Mouse (Mus musculus) embryonic facial prominence, embryonic 13.5 days (tissue): ENCODE data around the gene Baz2a. TPM values are rescaled to one million over a fixed set of nuclear protein-coding genes. Genes with fewer than 3 reads are reported as not detected.
A peak's percentile ranks its signal among the peaks of the same experiment; 100 is the strongest.

Experiments
- ATAC-seq: fragments of 200-750 bp; cut with Nextera tagmentation; 2 replicates; pipeline ENCODE4 v1.8.0; 2017; ENCODE audit warnings: low read depth; ENCODE audit not compliant: insufficient number of reproducible peaks, insufficient read depth, low FRiP score, low TSS enrichment
- H3K27ac ChIP-seq: fragments of 300-500 bp; sonication (generic); 2 replicates; pipeline ENCODE4 v1.5.1; 2015; ENCODE audit warnings: moderate library complexity, mild to moderate bottlenecking, inconsistent platforms
- H3K27me3 ChIP-seq: fragments of 300-500 bp; sonication (generic); 2 replicates; pipeline ENCODE4 v1.6.1; 2015; ENCODE audit warnings: mild to moderate bottlenecking, inconsistent platforms
- H3K36me3 ChIP-seq: fragments of 300-500 bp; sonication (generic); 2 replicates; pipeline ENCODE4 v1.6.1; 2015; ENCODE audit warnings: mild to moderate bottlenecking, inconsistent platforms
- H3K4me1 ChIP-seq: fragments of 300-500 bp; sonication (generic); 2 replicates; pipeline ENCODE4 v1.6.1; 2015; ENCODE audit warnings: inconsistent platforms
- H3K4me2 ChIP-seq: fragments of 300-500 bp; sonication (generic); 2 replicates; pipeline ENCODE4 v1.6.1; 2015; ENCODE audit warnings: moderate library complexity, mild to moderate bottlenecking, inconsistent platforms
- H3K4me3 ChIP-seq: fragments of 300-500 bp; sonication (generic); 2 replicates; pipeline ENCODE4 v1.5.1; 2015; ENCODE audit warnings: mild to moderate bottlenecking, inconsistent platforms
- H3K9ac ChIP-seq: fragments of 300-500 bp; sonication (generic); 2 replicates; pipeline ENCODE4 v1.6.1; 2015; ENCODE audit warnings: mild to moderate bottlenecking, inconsistent platforms
- H3K9me3 ChIP-seq: fragments of 300-500 bp; sonication (generic); 2 replicates; pipeline ENCODE4 v1.6.1; 2016; ENCODE audit warnings: inconsistent platforms
- WGBS: fragments of 180-500 bp; shearing (Covaris S2); methylation state at CpG from one replicate; pipeline ENCODE4 v1.1.7; 2015; ENCODE audit warnings: mixed read lengths; 5-methylcytosine and 5-hydroxymethylcytosine counted together
- polyA plus RNA-seq: library from polyadenylated mRNA; unstranded; fragments of >200 nt; fragmentation: Nextera tagmentation; extraction: Ambion mirVana; gene quantifications from 2 replicates; pipeline ENCODE4 v1.2.1, GENCODE M21; 2015

Gene Baz2a
- polyA plus RNA-seq, 1 experiment from 2014 or later = 11.4 TPM

- peak overlapping the region; percentile 40 for H3K27ac ChIP-seq
- peaks cover 58% of the 10 kb centered on the region for H3K4me1 ChIP-seq
- H3K4me2 ChIP-seq = peak overlapping the region; percentile 92
- H3K9ac ChIP-seq = no peak overlapping the region
- WGBS = 11% methylated on average over 19 of the region's 19 CpGs
- H3K36me3 ChIP-seq = peaks cover 11% of the 10 kb centered on the region
- peak overlapping the region; percentile 74 for H3K4me3 ChIP-seq
- no peaks in the 10 kb centered on the region for H3K9me3 ChIP-seq
- peak; percentile 48; the same call in 1 of the 2 replicates for ATAC-seq
- H3K27me3 ChIP-seq = no peaks in the 10 kb centered on the region
Observed at GRCm38 (mm10) chr10:128094340-128094968, 3.1 kb downstream of the Baz2a start.

- Histone ChIP-seq H3K9me3 (no peaks in the 10 kb centered on the region), H3K9ac (no peak overlapping the region), H3K4me1 (peaks cover 58% of the 10 kb centered on the region), H3K4me2 (peak overlapping the region; percentile 92), H3K36me3 (peaks cover 4% of the 10 kb centered on the region), H3K4me3 (peak overlapping the region; percentile 74), H3K27ac (peak overlapping the region; percentile 40; the same call in 1 of the 2 replicates), H3K27me3 (no peaks in the 10 kb centered on the region)
- 21% methylated on average over 9 of the region's 9 CpGs for WGBS
- ATAC-seq = no peak
Observed at GRCm38 (mm10) chr10:128095003-128095636, 3.7 kb downstream of the Baz2a start.

- no peak for ATAC-seq
- H3K4me3 ChIP-seq = peak overlapping the region; percentile 100
- peak overlapping the region; percentile 81 for H3K4me2 ChIP-seq
- no peak overlapping the region for H3K27ac ChIP-seq
- peaks cover 50% of the 10 kb centered on the region for H3K4me1 ChIP-seq
- WGBS = 19% methylated on average over 4 of the region's 4 CpGs
- H3K27me3 ChIP-seq = no peaks in the 10 kb centered on the region
- H3K36me3 ChIP-seq = no peaks in the 10 kb centered on the region
- H3K9ac ChIP-seq = no peak overlapping the region
- no peaks in the 10 kb centered on the region for H3K9me3 ChIP-seq
Observed at GRCm38 (mm10) chr10:128096313-128096692, 4.9 kb downstream of the Baz2a start.

GRCm38 (mm10) chr10:128096693-128097586, 5.6 kb downstream of the Baz2a start:
- Histone ChIP-seq H3K9ac (peak overlapping the region; percentile 89), H3K9me3 (no peaks in the 10 kb centered on the region), H3K4me2 (peak overlapping the region; percentile 81), H3K4me3 (peak overlapping the region; percentile 100), H3K27ac (peak overlapping the region; percentile 82), H3K27me3 (no peaks in the 10 kb centered on the region), H3K4me1 (peaks cover 44% of the 10 kb centered on the region), H3K36me3 (no peaks in the 10 kb centered on the region)
- ATAC-seq = peak; percentile 73
- under 1% methylated on average over 82 of the region's 86 CpGs for WGBS

GRCm38 (mm10) chr10:128097587-128097971, 6.2 kb downstream of the Baz2a start:
- ATAC-seq = no peak
- peak overlapping the region; percentile 81 for H3K4me2 ChIP-seq
- H3K9me3 ChIP-seq = no peaks in the 10 kb centered on the region
- peak overlapping the region; percentile 89 for H3K9ac ChIP-seq
- H3K4me3 ChIP-seq = peak overlapping the region; percentile 100
- H3K27me3 ChIP-seq = no peaks in the 10 kb centered on the region
- no peaks in the 10 kb centered on the region for H3K36me3 ChIP-seq
- H3K4me1 ChIP-seq = peaks cover 40% of the 10 kb centered on the region
- H3K27ac ChIP-seq = peak overlapping the region; percentile 82
- under 1% methylated on average over 13 of the region's 13 CpGs for WGBS

GRCm38 (mm10) chr10:128110103-128110761, 18.9 kb downstream of the Baz2a start:
- Histone ChIP-seq H3K27ac (no peak overlapping the region), H3K27me3 (no peaks in the 10 kb centered on the region), H3K4me1 (no peaks in the 10 kb centered on the region; the same call in 1 of the 2 replicates), H3K4me2 (no peak overlapping the region), H3K4me3 (no peak overlapping the region), H3K9ac (no peak overlapping the region), H3K9me3 (no peaks in the 10 kb centered on the region), H3K36me3 (peaks cover 61% of the 10 kb centered on the region)
- 86% methylated on average over 4 of the region's 4 CpGs for WGBS
- ATAC-seq = no peak

GRCm38 (mm10) chr10:128111227-128111626, 19.9 kb downstream of the Baz2a start:
- no peak overlapping the region for H3K9ac ChIP-seq
- no peaks in the 10 kb centered on the region; the same call in 1 of the 2 replicates for H3K4me1 ChIP-seq
- H3K36me3 ChIP-seq = peaks cover 71% of the 10 kb centered on the region
- H3K9me3 ChIP-seq = no peaks in the 10 kb centered on the region
- ATAC-seq = no peak
- no peak overlapping the region for H3K4me3 ChIP-seq
- H3K27ac ChIP-seq = no peak overlapping the region
- H3K27me3 ChIP-seq = no peaks in the 10 kb centered on the region
- no peak overlapping the region for H3K4me2 ChIP-seq

- no peaks in the 10 kb centered on the region for H3K27me3 ChIP-seq
- H3K4me2 ChIP-seq = no peak overlapping the region
- WGBS = 94% methylated on average over 7 of the region's 7 CpGs
- no peak overlapping the region for H3K9ac ChIP-seq
- no peak for ATAC-seq
- H3K27ac ChIP-seq = no peak overlapping the region
- H3K4me1 ChIP-seq = no peaks in the 10 kb centered on the region
- no peaks in the 10 kb centered on the region for H3K9me3 ChIP-seq
- H3K36me3 ChIP-seq = peaks cover 92% of the 10 kb centered on the region
- H3K4me3 ChIP-seq = no peak overlapping the region
Observed at GRCm38 (mm10) chr10:128123833-128124232, 32.5 kb downstream of the Baz2a start.

GRCm38 (mm10) chr10:128124831-128125230, 33.5 kb downstream of the Baz2a start:
- H3K36me3 ChIP-seq = peaks cover 90% of the 10 kb centered on the region
- WGBS = 94% methylated on average over 9 of the region's 9 CpGs

GRCm38 (mm10) chr10:128125951-128126350, 34.6 kb downstream of the Baz2a start:
- 94% methylated on average over 14 of the region's 14 CpGs for WGBS

More at GRCm38 (mm10) chr10:128124831-128125230, 33.5 kb downstream of the Baz2a start:
- Histone ChIP-seq H3K9ac (no peak overlapping the region), H3K9me3 (no peaks in the 10 kb centered on the region), H3K27me3 (no peaks in the 10 kb centered on the region), H3K27ac (no peak overlapping the region), H3K4me1 (no peaks in the 10 kb centered on the region), H3K4me2 (no peak overlapping the region), H3K4me3 (no peak overlapping the region)
- ATAC-seq = no peak

GRCm38 (mm10) chr10:128127497-128127896, 36.1 kb downstream of the Baz2a start:
- 72% methylated on average over 5 of the region's 5 CpGs for WGBS
- ATAC-seq = no peak
- H3K36me3 ChIP-seq = peaks cover 90% of the 10 kb centered on the region

More at GRCm38 (mm10) chr10:128125951-128126350, 34.6 kb downstream of the Baz2a start:
- no peak overlapping the region for H3K4me3 ChIP-seq
- ATAC-seq = no peak
- no peaks in the 10 kb centered on the region for H3K9me3 ChIP-seq
- H3K36me3 ChIP-seq = peaks cover 90% of the 10 kb centered on the region
- no peaks in the 10 kb centered on the region for H3K27me3 ChIP-seq
- H3K4me2 ChIP-seq = no peak overlapping the region
- no peak overlapping the region for H3K9ac ChIP-seq
- no peak overlapping the region; the same call in 1 of the 2 replicates for H3K27ac ChIP-seq
- H3K4me1 ChIP-seq = no peaks in the 10 kb centered on the region

More at GRCm38 (mm10) chr10:128127497-128127896, 36.1 kb downstream of the Baz2a start:
- Histone ChIP-seq H3K4me2 (no peak overlapping the region), H3K4me3 (no peak overlapping the region), H3K27me3 (no peaks in the 10 kb centered on the region), H3K27ac (no peak overlapping the region), H3K4me1 (no peaks in the 10 kb centered on the region), H3K9ac (no peak overlapping the region), H3K9me3 (no peaks in the 10 kb centered on the region)
